Mouse (Mus musculus) B cell, adult (primary cell): ENCODE results near the gene Xk. TPM values are rescaled to one million over a fixed set of nuclear protein-coding genes. Genes with fewer than 3 reads are reported as not detected.

ENCODE experiments used
- total RNA-seq: library from RNA; stranded (reverse); gene quantifications from 4 replicates; pipeline ENCODE4 v1.2.4, GENCODE M21; 2023; ENCODE audit not compliant: inconsistent age

The Xk gene
- total RNA-seq, result 3.6 to 5.1 TPM (median 4.5 TPM) in 4 replicates

GRCm38 (mm10) chrX:9272460-9273361 is at the start of gene Xk:
Gene Xk (plus strand): TSS chrX:9272756.

GRCm38 (mm10) chrX:9256766-9257165 is 15.8 kb upstream of the Xk start, which contains the start of gene Gm14862:
Gene Gm14862 (minus strand): TSS chrX:9256899.

GRCm38 (mm10) chrX:9283464-9283863 is 10.9 kb downstream of the Xk start, which contains the start of gene H2al1m:
Gene H2al1m (plus strand): TSS chrX:9283764.

GRCm38 (mm10) chrX:9350327-9350726 is 77.8 kb downstream of the Xk start, which contains the start of gene H2al1k:
Gene H2al1k (plus strand): TSS chrX:9350627.

Other genes starting within 250 kb of the Xk start
- gene Fthl17e, start 239.3 kb upstream of the Xk start, total RNA-seq, result not detected in 4 replicates
- not detected in 4 replicates for gene Fthl17f, start 209.7 kb upstream of the Xk start, total RNA-seq
- not detected in 4 replicates for gene 4930402K13Rik, start 168.2 kb upstream of the Xk start, total RNA-seq
- not detected in 4 replicates for gene Lancl3, start 72.9 kb upstream of the Xk start, total RNA-seq
- gene Gm14862, start 15.9 kb upstream of the Xk start, total RNA-seq, result not detected in 4 replicates
- 1.1 to 1.5 TPM in 2 of 4 replicates, not detected in the others for gene H2al1m, start 11.0 kb downstream of the Xk start, total RNA-seq
- gene H2al1k, start 77.9 kb downstream of the Xk start, total RNA-seq, result not detected in 4 replicates
- gene Cybb, start 215.0 kb downstream of the Xk start, total RNA-seq, result 412 to 463 TPM (median 435 TPM) in 4 replicates